Mouse (Mus musculus) cortical plate, adult 2 months (tissue): ENCODE data around the gene Cuedc1. TPM values are rescaled to one million over a fixed set of nuclear protein-coding genes. Genes with fewer than 3 reads are reported as not detected.
A peak's percentile ranks its signal among the peaks of the same experiment; 100 is the strongest.

Experiments used
- H3K27ac ChIP-seq: fragments of 200-500 bp; 2 replicates; pipeline ENCODE4 v1.5.1; 2012; ENCODE audit warnings: low read length, control low read depth, inconsistent platforms; ENCODE audit not compliant: insufficient read depth
- H3K4me1 ChIP-seq: fragments of 200-500 bp; 2 replicates; pipeline ENCODE4 v1.6.1; 2011; ENCODE audit warnings: low read length; ENCODE audit not compliant: control insufficient read depth, insufficient read depth
- H3K4me3 ChIP-seq: fragments of 200-500 bp; 2 replicates; pipeline ENCODE4 v1.5.1; 2011; ENCODE audit warnings: mild to moderate bottlenecking, low read length, control low read depth; ENCODE audit not compliant: insufficient read depth
- CTCF ChIP-seq: fragments of 200-500 bp; IDR thresholded peaks from 2 replicates; pipeline ENCODE4 v1.5.1; 2011; ENCODE audit warnings: mild to moderate bottlenecking, control low read depth, low read length; ENCODE audit not compliant: insufficient read depth; ENCODE audit errors: extremely low read depth
- POLR2A ChIP-seq: fragments of 200-500 bp; IDR thresholded peaks from 2 replicates; pipeline ENCODE4 v1.6.1; 2011; ENCODE audit warnings: mild to moderate bottlenecking, low read length, control low read depth; ENCODE audit not compliant: insufficient read depth; ENCODE audit errors: extremely low read depth
- polyA plus RNA-seq: library from polyadenylated mRNA; depleted of rRNA; stranded (reverse); fragments of >200 nt; gene quantifications from 2 replicates; pipeline ENCODE4 v1.2.3, GENCODE M21; 2012

Gene Cuedc1
- polyA plus RNA-seq, 1 experiment, result 22.3 TPM

- H3K4me3 ChIP-seq, result no peak overlapping the region
- no peak overlapping the region for H3K27ac ChIP-seq
- TF ChIP-seq CTCF (no peak), POLR2A (no peak)
- H3K4me1 ChIP-seq, result no peaks in the 10 kb centered on the region
These were observed 30.6 kb downstream of the Cuedc1 start for GRCm38 (mm10) chr11:88128461-88128860.

GRCm38 (mm10) chr11:88129281-88129680 lies 31.4 kb downstream of the Cuedc1 start:
- no peak for TF ChIP-seq CTCF
- no peak for TF ChIP-seq POLR2A
- H3K27ac ChIP-seq, result no peak overlapping the region

GRCm38 (mm10) chr11:88129935-88130334 lies 32.1 kb downstream of the Cuedc1 start:
- Histone ChIP-seq H3K4me3 (no peak overlapping the region), H3K4me1 (no peaks in the 10 kb centered on the region), H3K27ac (peak overlapping the region; percentile 53; the same call in 1 of the 2 replicates)
- TF ChIP-seq POLR2A (no peak), CTCF (no peak)

More at GRCm38 (mm10) chr11:88129281-88129680, 31.4 kb downstream of the Cuedc1 start:
- Histone ChIP-seq H3K4me1 (no peaks in the 10 kb centered on the region), H3K4me3 (no peak overlapping the region)

GRCm38 (mm10) chr11:88131847-88132246 lies 34.0 kb downstream of the Cuedc1 start:
- Histone ChIP-seq H3K4me1 (no peaks in the 10 kb centered on the region), H3K27ac (0 out of 2 replicates have a peak overlapping the region, but pooled peaks have one; percentile 61), H3K4me3 (no peak overlapping the region)
- TF ChIP-seq CTCF, result no peak
- TF ChIP-seq POLR2A, result no peak

GRCm38 (mm10) chr11:88135218-88135617 lies 37.4 kb downstream of the Cuedc1 start:
- Histone ChIP-seq H3K4me3 (no peak overlapping the region), H3K27ac (no peak overlapping the region)

GRCm38 (mm10) chr11:88137814-88138425 lies 40.1 kb downstream of the Cuedc1 start:
- no peak overlapping the region for H3K4me3 ChIP-seq
- no peak overlapping the region for H3K27ac ChIP-seq
- H3K4me1 ChIP-seq, result peaks cover 3% of the 10 kb centered on the region; the same call in 1 of the 2 replicates
- no peak for TF ChIP-seq CTCF
- no peak for TF ChIP-seq POLR2A

More at GRCm38 (mm10) chr11:88135218-88135617, 37.4 kb downstream of the Cuedc1 start:
- 0 out of 2 replicates have a peak, but pooled peaks cover 1% of the 10 kb centered on the region for H3K4me1 ChIP-seq
- no peak for TF ChIP-seq POLR2A
- no peak for TF ChIP-seq CTCF

- Histone ChIP-seq H3K4me1 (peaks cover 3% of the 10 kb centered on the region; the same call in 1 of the 2 replicates), H3K27ac (no peak overlapping the region; the same call in 1 of the 2 replicates), H3K4me3 (no peak overlapping the region)
- TF ChIP-seq POLR2A (no peak), CTCF (no peak)
These were observed 41.5 kb downstream of the Cuedc1 start for GRCm38 (mm10) chr11:88139256-88139861.

- no peak overlapping the region for H3K27ac ChIP-seq
- TF ChIP-seq CTCF (no peak), POLR2A (no peak)
- peaks cover 3% of the 10 kb centered on the region; the same call in 1 of the 2 replicates for H3K4me1 ChIP-seq
- no peak overlapping the region for H3K4me3 ChIP-seq
These were observed 42.5 kb downstream of the Cuedc1 start for GRCm38 (mm10) chr11:88140066-88141060.

- TF ChIP-seq POLR2A (no peak), CTCF (no peak)
- no peak overlapping the region for H3K4me3 ChIP-seq
- peaks cover 3% of the 10 kb centered on the region; the same call in 1 of the 2 replicates for H3K4me1 ChIP-seq
- no peak overlapping the region for H3K27ac ChIP-seq
These were observed 44.5 kb downstream of the Cuedc1 start for GRCm38 (mm10) chr11:88142362-88142761.
